Mouse (Mus musculus) CH12.LX (cell line): ENCODE measurements at regions not wholly inside any gene's neighbourhood (a gene's known extent, or its start where the extent isn't known, plus 50 kb on each side); places are given as distances from the start of the nearest gene placed in this dataset.

ENCODE experiments used
- DNase-seq: peaks from one replicate; pipeline ENCODE4 v3.0.0-alpha.2; 2013; ENCODE audit errors: extremely low read depth
- H3K27ac ChIP-seq: 2 replicates; pipeline ENCODE4 v1.5.1; 2012; ENCODE audit warnings: low read depth, mild to moderate bottlenecking, control low read depth, moderate library complexity; ENCODE audit not compliant: insufficient read depth
- H3K27me3 ChIP-seq: replicated peaks from 2 replicates; pipeline ENCODE3; 2012; ENCODE audit warnings: inconsistent platforms
- H3K36me3 ChIP-seq, 2 experiments: replicated peaks in 1 of 2; 2 replicates each; pipeline versions ENCODE3 to v1.6.1; 2012; ENCODE audit warnings: inconsistent platforms in 1 of 2, low read length in 1 of 2, mild to moderate bottlenecking in 1 of 2, mixed read lengths in 1 of 2, moderate library complexity in 1 of 2; ENCODE audit not compliant: control insufficient read depth in 1 of 2, insufficient read depth in 1 of 2
- H3K4me1 ChIP-seq, 2 experiments: 2 replicates each; pipeline ENCODE4 v1.6.1; 2012; ENCODE audit warnings: inconsistent platforms in 1 of 2, moderate library complexity in 1 of 2; ENCODE audit not compliant: insufficient read depth in 2 of 2, control insufficient read depth in 1 of 2
- H3K4me2 ChIP-seq: 2 replicates; pipeline ENCODE4 v1.6.1; 2012; ENCODE audit warnings: low read depth, mild to moderate bottlenecking, control low read depth; ENCODE audit not compliant: poor library complexity, insufficient read depth, severe bottlenecking
- H3K4me3 ChIP-seq, 3 experiments: fragments of 150-350 bp in 1 of 3; sonication (generic) in 1 of 3; replicated peaks in 1 of 3; 2 replicates each; pipeline versions ENCODE3 to v1.5.1; 2011 to 2012; ENCODE audit warnings: low read depth in 2 of 3, low read length in 2 of 3, mild to moderate bottlenecking in 2 of 3, moderate library complexity in 2 of 3, control low read depth in 1 of 3, improper control_type of control experiment in 1 of 3, inconsistent platforms in 1 of 3, mixed read lengths in 1 of 3; ENCODE audit not compliant: poor library complexity in 1 of 3
- H3K79me2 ChIP-seq: replicated peaks from 2 replicates; pipeline ENCODE4 v1.6.1; 2012; ENCODE audit warnings: mild to moderate bottlenecking, moderate library complexity; ENCODE audit not compliant: control insufficient read depth, poor library complexity, insufficient read depth, severe bottlenecking; ENCODE audit errors: extremely low read depth
- H3K9ac ChIP-seq: 2 replicates; pipeline ENCODE4 v1.6.1; 2012; ENCODE audit warnings: low read depth, mild to moderate bottlenecking, control low read depth, moderate library complexity; ENCODE audit not compliant: insufficient read depth
- H3K9me3 ChIP-seq: replicated peaks from 2 replicates; pipeline ENCODE3; 2012; ENCODE audit warnings: low read length, inconsistent platforms, mixed read lengths
- CHD1 ChIP-seq: IDR thresholded peaks from 2 replicates; pipeline ENCODE4 v1.6.1; 2012; ENCODE audit warnings: low read depth, low read length, improper control_type of control experiment, inconsistent platforms
- CHD2 ChIP-seq: IDR thresholded peaks from 2 replicates; pipeline ENCODE4 v1.6.1; 2011; ENCODE audit warnings: low read length, improper control_type of control experiment
- CTCF ChIP-seq, 2 experiments: IDR thresholded peaks in 1 of 2; conservative IDR thresholded peaks in 1 of 2; 2 replicates each; pipeline ENCODE4 v1.5.1; 2011 to 2012; ENCODE audit warnings: low read depth in 2 of 2, low read length in 2 of 2, improper control_type of control experiment in 1 of 2, inconsistent platforms in 1 of 2, mild to moderate bottlenecking in 1 of 2, moderate library complexity in 1 of 2
- E2F4 ChIP-seq: IDR thresholded peaks from 2 replicates; pipeline ENCODE4 v1.6.1; 2011; ENCODE audit warnings: low read depth, low read length, improper control_type of control experiment; ENCODE audit not compliant: insufficient replicate concordance
- EP300 ChIP-seq: IDR thresholded peaks from 2 replicates; pipeline ENCODE4 v1.6.1; 2011; ENCODE audit warnings: low read length, improper control_type of control experiment
- ETS1 ChIP-seq: conservative IDR thresholded peaks from 2 replicates; pipeline ENCODE4 v1.6.1; 2012; ENCODE audit warnings: low read depth, mild to moderate bottlenecking, inconsistent platforms, low read length, improper control_type of control experiment, moderate library complexity
- GABPA ChIP-seq: IDR thresholded peaks from 2 replicates; pipeline ENCODE4 v1.6.1; 2012; ENCODE audit warnings: low read depth, low read length, improper control_type of control experiment, inconsistent platforms; ENCODE audit not compliant: insufficient replicate concordance
- IRF4 ChIP-seq: IDR thresholded peaks from 2 replicates; pipeline ENCODE4 v1.6.1; 2014; ENCODE audit warnings: low read depth, mild to moderate bottlenecking, inconsistent platforms, low read length, improper control_type of control experiment
- JUND ChIP-seq: conservative IDR thresholded peaks from 2 replicates; pipeline ENCODE4 v1.6.1; 2011; ENCODE audit warnings: low read depth, low read length, improper control_type of control experiment
- MXI1 ChIP-seq: IDR thresholded peaks from 2 replicates; pipeline ENCODE4 v1.6.1; 2011; ENCODE audit warnings: mild to moderate bottlenecking, low read depth, low read length, improper control_type of control experiment
- MYC ChIP-seq: IDR thresholded peaks from 2 replicates; pipeline ENCODE4 v1.6.1; 2011; ENCODE audit warnings: low read depth, mild to moderate bottlenecking, improper control_type of control experiment, low read length
- NELFE ChIP-seq: IDR thresholded peaks from 2 replicates; pipeline ENCODE4 v1.6.1; 2011; ENCODE audit warnings: low read depth, low read length, improper control_type of control experiment
- NRF1 ChIP-seq: IDR thresholded peaks from 2 replicates; pipeline ENCODE4 v1.6.1; 2014; ENCODE audit warnings: low read depth, mild to moderate bottlenecking, inconsistent platforms, low read length, improper control_type of control experiment, moderate library complexity
- POLR2AphosphoS2 ChIP-seq: IDR thresholded peaks from 2 replicates; pipeline ENCODE4 v1.6.1; 2011; ENCODE audit warnings: low read depth, low read length, improper control_type of control experiment
- RAD21 ChIP-seq: IDR thresholded peaks from 2 replicates; pipeline ENCODE4 v1.6.1; 2011; ENCODE audit warnings: low read depth, mild to moderate bottlenecking, low read length, improper control_type of control experiment, moderate library complexity
- SIN3A ChIP-seq: IDR thresholded peaks from 2 replicates; pipeline ENCODE4 v1.6.1; 2012; ENCODE audit warnings: low read length, improper control_type of control experiment, inconsistent platforms
- SMC3 ChIP-seq: IDR thresholded peaks from 2 replicates; pipeline ENCODE4 v1.6.1; 2011; ENCODE audit warnings: low read depth, low read length, improper control_type of control experiment
- USF2 ChIP-seq: conservative IDR thresholded peaks from 2 replicates; pipeline ENCODE4 v1.6.1; 2011; ENCODE audit warnings: low read depth, low read length, improper control_type of control experiment
- ZC3H11A ChIP-seq: IDR thresholded peaks from 2 replicates; pipeline ENCODE4 v1.6.1; 2012; ENCODE audit warnings: low read depth, mild to moderate bottlenecking, inconsistent platforms, low read length, improper control_type of control experiment
- ZNF384 ChIP-seq: IDR thresholded peaks from 2 replicates; pipeline ENCODE4 v1.6.1; 2012; ENCODE audit warnings: low read depth, low read length, improper control_type of control experiment, inconsistent platforms
- dilution Hi-C: fragments of 300-500 bp; cut with MboI; formaldehyde crosslinking; loops from 2 replicates; pipeline ENCODE4 v1.14.3; 2020; ENCODE audit warnings: low sequenced_read_pairs; ENCODE audit not compliant: extremely low pct_unique_long_range_greater_than_20kb, extremely low pct_ligation_motif_present
- in situ Hi-C: fragments of 300-500 bp; cut with MboI; formaldehyde crosslinking; loops from 3 replicates; pipeline ENCODE4 v1.14.3; 2019; ENCODE audit warnings: low sequenced_read_pairs, low pct_ligation_motif_present, low pct_unique_long_range_greater_than_20kb, mixed read lengths

GRCm38 (mm10) chr14:68285546-68285945, 1008.6 kb downstream of the Synb start:
- dilution Hi-C loops, result no loop called here
- TF ChIP-seq RAD21 (no peak), NRF1 (no peak), CHD2 (no peak), ZC3H11A (no peak), SMC3 (no peak), NELFE (no peak), ETS1 (no peak), JUND (no peak), CHD1 (no peak), GABPA (no peak), CTCF (conservative IDR thresholded peaks at IDR 0.05 in 1 of 2, IDR thresholded peaks at IDR 0.05 in 1 of 2; ENCODE audit: low read depth in 2 of 2, low read length in 2 of 2) (no peak), ZNF384 (no peak), MYC (no peak), USF2 (no peak), SIN3A (no peak)
- in situ Hi-C loops, result no loop called here
- peaks cover 10% of the 10 kb centered on the region for H3K9me3 ChIP-seq
- DNase-seq, result no peak
- H3K4me2 ChIP-seq, result no peak overlapping the region
- no peaks in the 10 kb centered on the region for H3K27me3 ChIP-seq
- no peak overlapping the region for H3K4me3 ChIP-seq
- H3K79me2 ChIP-seq, result no peaks in the 10 kb centered on the region
- H3K9ac ChIP-seq, result no peak overlapping the region
- no peaks in the 10 kb centered on the region for H3K36me3 ChIP-seq
- no peak overlapping the region for H3K27ac ChIP-seq
- H3K4me1 ChIP-seq, result no peaks in the 10 kb centered on the region

- Histone ChIP-seq H3K27me3 (no peaks in the 10 kb centered on the region), H3K4me2 (no peak overlapping the region), H3K9me3 (no peaks in the 10 kb centered on the region), H3K4me3 (no peak overlapping the region), H3K4me1 (no peaks in the 10 kb centered on the region), H3K9ac (no peak overlapping the region), H3K27ac (no peak overlapping the region), H3K36me3 (no peaks in the 10 kb centered on the region), H3K79me2 (no peaks in the 10 kb centered on the region)
- dilution Hi-C loops, result no loop called here
- no peak for DNase-seq
- in situ Hi-C loops, result no loop called here
- no peak for TF ChIP-seq RAD21
- TF ChIP-seq E2F4, result no peak
- TF ChIP-seq SIN3A, result no peak
- no peak for TF ChIP-seq IRF4
- no peak for TF ChIP-seq SMC3
- TF ChIP-seq GABPA, result no peak
- no peak for TF ChIP-seq NRF1
- no peak for TF ChIP-seq POLR2AphosphoS2
- no peak for TF ChIP-seq MYC
- no peak for TF ChIP-seq EP300
- no peak for TF ChIP-seq JUND
- TF ChIP-seq MXI1, result no peak
Observed at GRCm38 (mm10) chr14:68261436-68261835, 1032.7 kb downstream of the Synb start.
